Mouse (Mus musculus) liver, adult 2 months (tissue): Measurements from ENCODE around the gene Thada.

Experiments used
- CTCF ChIP-seq: fragments of 200-500 bp; IDR thresholded peaks from 2 replicates; pipeline ENCODE4 v1.5.1; 2011; ENCODE audit warnings: low read depth, low read length, control low read depth
- POLR2A ChIP-seq: fragments of 200-500 bp; IDR thresholded peaks from 2 replicates; pipeline ENCODE4 v1.6.1; 2011; ENCODE audit warnings: low read length, control low read depth; ENCODE audit not compliant: insufficient read depth; ENCODE audit errors: extremely low read depth

DNA sequence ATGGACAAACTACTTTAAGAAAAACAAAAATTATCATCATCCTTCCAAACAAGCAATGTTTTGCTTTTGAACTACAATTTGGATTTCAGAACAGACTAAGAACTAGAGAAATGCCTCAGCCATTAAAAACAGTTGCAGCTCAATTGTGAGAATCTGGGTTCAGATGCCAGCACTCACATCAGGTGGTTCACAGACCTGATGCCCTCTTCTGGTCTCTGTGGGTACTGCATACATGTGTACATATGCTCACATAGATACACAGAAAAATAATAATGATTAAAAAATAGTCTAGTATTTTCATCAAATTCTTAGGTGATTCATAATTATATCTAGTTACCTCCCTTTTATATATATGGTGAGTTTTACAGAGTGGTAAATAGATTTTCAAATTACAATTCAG is 81.3 kb downstream of the Thada start:
- no peak for TF ChIP-seq POLR2A
- peak; percentile 25; the same call in 1 of the 2 replicates for TF ChIP-seq CTCF
